Mouse (Mus musculus): ENCODE measurements around the gene Parp1.
"Not testable (repeated sequence)": the region's sequence is repeated elsewhere in the genome, so short reads cannot be mapped to it uniquely, and the experiment has no call there.

Parp1 gene

GRCm38 (mm10) chr1:180626141-180626540 is 57.4 kb downstream of the Parp1 start:
- DNase-seq (ENCODE audit: low read depth, low spot score), result no peak

- not testable (repeated sequence) for DNase-seq (ENCODE audit: low read depth, low spot score)
Measured at GRCm38 (mm10) chr1:180637796-180638195, 69.1 kb downstream of the Parp1 start.

GRCm38 (mm10) chr1:180639416-180640401 is 71.0 kb downstream of the Parp1 start:
- peak; percentile 30 for DNase-seq (ENCODE audit: low read depth, low spot score)

- DNase-seq (ENCODE audit: low read depth, low spot score), result peak; percentile 65
Measured at GRCm38 (mm10) chr1:180640605-180641125, 71.9 kb downstream of the Parp1 start.

- DNase-seq (ENCODE audit: low read depth, low spot score), result peak; percentile 96
Measured at GRCm38 (mm10) chr1:180641137-180641517, 72.4 kb downstream of the Parp1 start, which contains the start of gene Lin9. Gene Lin9 (plus strand): TSS chr1:180641150.

- DNase-seq (ENCODE audit: low read depth, low spot score), result peak; percentile 64
Measured at GRCm38 (mm10) chr1:180641518-180642227, 72.9 kb downstream of the Parp1 start.

GRCm38 (mm10) chr1:180642228-180642564 is 73.5 kb downstream of the Parp1 start:
- DNase-seq (ENCODE audit: low read depth, low spot score), result peak; percentile 32
